Mouse (Mus musculus): ENCODE data around the gene 1700019N19Rik.

1700019N19Rik gene

GRCm38 (mm10) chr19:58808864-58809263, 14.6 kb upstream of the 1700019N19Rik start:
- no peak for DNase-seq (ENCODE audit: low spot score in 2 of 2)

DNA sequence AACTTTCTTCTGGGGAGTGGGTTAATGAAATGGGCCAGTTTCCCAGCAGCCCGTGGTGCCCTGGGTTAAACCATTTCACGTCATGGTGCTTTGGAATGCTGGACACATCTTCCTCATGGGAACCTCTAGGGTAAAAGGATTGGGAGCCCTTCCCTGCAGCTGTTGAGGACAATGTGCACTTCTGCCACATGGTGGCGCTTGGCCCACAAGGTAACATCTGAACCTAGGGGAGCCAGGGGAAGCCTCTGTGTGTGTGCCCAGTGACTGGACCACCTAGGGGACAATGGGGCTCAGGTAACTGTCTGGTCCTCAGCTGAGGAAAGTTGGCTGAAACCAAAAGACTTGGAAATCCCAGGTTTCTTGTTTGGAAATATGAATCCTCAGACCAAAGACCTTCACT, 12.1 kb upstream of the 1700019N19Rik start:
- DNase-seq (ENCODE audit: low spot score in 2 of 2): peak in 1 of 2 experiments; percentile 68

GRCm38 (mm10) chr19:58805191-58805779, 11.0 kb upstream of the 1700019N19Rik start:
- DNase-seq (ENCODE audit: low spot score in 2 of 2): no peak

DNA sequence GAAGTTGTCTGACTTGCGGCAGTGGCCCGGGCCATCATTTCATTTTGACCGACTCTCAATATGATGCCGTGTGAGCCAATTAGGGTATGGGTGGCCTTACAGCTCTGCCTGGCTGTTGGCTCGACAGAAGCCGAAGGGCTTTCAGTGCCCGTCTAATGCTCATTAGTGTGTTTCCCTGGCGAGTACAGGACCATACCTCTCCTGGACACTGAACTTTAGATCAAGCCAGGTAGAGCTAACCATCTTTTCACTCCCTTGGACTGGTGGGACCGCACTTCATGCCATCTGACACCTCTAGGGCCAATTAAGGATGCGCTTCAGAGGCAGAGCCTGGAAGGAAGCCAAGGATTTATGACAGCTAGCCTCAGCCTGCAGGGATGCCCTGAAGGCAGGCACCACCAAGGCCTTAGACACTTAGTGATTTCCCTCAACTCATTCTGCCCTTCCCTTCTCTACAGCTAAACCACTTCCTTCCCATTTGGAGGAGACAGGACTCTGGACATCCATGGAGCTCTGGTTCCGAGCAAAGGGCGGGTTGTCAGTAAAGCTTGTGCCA, 931 bp upstream of the 1700019N19Rik start:
- no peak for DNase-seq (ENCODE audit: low spot score in 2 of 2)

DNA sequence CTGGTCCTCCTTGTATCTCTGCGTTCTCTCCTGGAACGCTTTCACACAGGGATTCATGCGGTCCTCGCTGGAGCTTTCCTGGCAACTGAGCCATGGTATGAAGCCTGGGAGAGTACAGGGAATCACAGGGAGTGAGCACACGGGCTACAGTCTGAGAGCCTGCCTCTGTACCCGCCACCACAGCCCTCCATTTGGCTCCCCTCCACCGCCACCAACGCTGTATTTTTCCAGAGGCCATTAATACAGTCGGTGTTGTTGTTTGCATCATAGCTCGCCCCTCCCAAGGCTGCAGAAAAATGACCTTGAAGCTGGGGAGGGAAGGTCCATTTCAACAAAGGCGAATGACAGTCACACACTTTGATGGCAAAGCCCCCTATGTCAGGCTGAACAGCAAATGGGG, 5.1 kb downstream of the 1700019N19Rik start:
- DNase-seq (ENCODE audit: low spot score in 2 of 2): no peak

DNA sequence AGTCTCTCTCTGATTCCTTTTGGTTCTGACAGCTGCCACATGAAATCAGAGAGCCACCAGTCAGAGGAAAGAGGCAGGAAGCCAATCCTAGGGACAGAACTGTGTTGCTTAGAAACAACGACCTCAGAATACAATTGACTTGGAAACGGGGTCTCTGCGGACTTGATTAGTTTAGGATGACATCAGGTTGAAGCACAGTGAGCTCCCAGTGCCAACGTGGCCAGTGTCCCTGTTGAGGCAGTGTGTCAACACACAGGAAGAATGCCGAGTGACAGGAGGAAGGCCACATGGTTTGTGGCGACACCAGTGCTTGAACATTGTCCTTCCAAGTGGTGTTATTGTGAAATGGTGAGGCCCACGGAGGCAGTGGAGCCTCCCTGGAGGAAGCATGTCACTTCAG, 10.3 kb downstream of the 1700019N19Rik start:
- DNase-seq (ENCODE audit: low spot score in 2 of 2): no peak

GRCm38 (mm10) chr19:58781566-58781965, 12.7 kb downstream of the 1700019N19Rik start:
- DNase-seq (ENCODE audit: low spot score in 2 of 2): no peak

DNA sequence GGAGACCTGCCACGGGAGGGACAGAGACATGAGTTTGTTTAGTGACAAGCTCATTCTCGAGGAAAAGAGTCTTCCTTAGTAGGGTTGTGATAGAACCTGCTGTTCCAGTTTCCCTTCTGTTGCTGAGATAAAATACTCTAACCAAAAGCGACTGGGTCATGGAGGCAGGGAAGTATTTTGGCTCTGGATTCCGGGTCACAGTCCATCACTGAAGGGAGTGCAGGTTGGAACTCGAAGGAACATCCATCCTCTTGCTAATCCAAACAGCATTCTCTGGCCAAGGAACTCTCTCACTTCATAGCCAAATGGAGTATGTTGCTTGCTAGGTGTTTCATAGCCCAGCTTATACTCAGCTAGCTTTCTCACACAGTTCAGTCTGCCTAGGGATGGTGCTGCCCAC, 17.8 kb downstream of the 1700019N19Rik start:
- DNase-seq (ENCODE audit: low spot score in 2 of 2): no peak

GRCm38 (mm10) chr19:58767329-58767728, 26.9 kb downstream of the 1700019N19Rik start:
- no peak for DNase-seq (ENCODE audit: low spot score in 2 of 2)

- DNase-seq (ENCODE audit: low spot score in 2 of 2): peak; percentile 27 to 34
Observed at GRCm38 (mm10) chr19:58762848-58763541, 31.3 kb downstream of the 1700019N19Rik start.

DNA sequence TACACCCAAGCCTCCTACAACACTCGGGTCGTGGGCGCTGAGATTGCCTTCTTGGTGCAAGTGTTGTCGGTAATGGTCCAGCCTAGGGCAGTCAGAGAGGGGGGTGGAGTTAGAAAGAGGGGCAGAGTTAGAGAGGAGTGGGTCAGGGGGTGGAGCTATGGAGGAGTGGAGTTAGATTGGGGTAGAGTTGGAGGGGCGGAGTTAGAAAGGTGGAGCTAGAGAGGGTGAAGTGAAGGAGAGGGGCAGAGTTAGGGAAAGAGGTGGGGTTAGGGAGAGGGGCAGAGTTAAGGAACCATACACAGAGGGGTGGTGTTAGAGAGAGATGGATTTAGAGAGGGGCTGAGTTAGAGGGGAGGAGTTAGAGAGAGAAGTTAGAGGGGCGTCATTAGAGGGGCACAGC, 31.9 kb downstream of the 1700019N19Rik start:
- no peak for DNase-seq (ENCODE audit: low spot score in 2 of 2)

DNA sequence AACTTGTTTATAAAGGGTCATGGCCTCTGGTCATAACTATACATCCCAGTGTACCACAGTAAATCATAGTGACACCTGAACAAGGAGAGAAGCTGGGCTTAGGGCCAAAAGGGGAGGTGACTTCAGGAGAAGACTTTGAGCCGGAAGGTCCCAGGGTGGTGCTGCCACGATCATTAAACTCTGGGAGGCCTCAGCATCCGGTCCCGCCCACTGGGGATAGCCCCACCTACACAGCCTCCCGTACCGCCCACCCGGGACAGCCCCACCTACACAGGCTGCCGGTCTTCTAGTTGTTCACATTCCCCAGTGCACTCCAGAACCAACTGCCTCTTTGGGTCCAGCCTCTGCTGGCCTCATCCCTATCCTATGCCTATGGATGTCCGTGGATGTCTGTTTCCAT, 34.8 kb downstream of the 1700019N19Rik start, which contains the start of gene Pnliprp2:
TSS of gene Pnliprp2 (plus strand) at position 297 of the 400 bp plus-strand sequence.
- DNase-seq (ENCODE audit: low spot score in 2 of 2): no peak

DNA sequence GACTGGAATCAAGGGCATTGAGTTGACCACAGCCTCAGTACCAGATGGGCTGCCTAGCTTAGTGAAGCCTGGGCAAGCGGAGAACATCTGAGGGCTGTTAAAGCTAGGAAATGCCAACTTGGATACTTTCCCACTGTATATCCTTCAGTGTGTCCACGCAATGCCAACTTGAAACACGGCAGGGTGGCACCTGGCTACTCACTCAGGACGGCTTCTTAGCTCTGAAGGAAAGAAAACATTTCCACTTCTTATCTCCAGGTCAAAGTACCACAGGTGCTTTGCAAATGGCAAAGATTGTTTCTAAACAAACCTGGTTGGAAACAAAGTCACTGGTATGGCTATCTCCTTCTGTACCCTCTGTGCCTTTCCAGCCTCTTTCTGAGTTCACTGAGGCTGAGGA, 35.4 kb downstream of the 1700019N19Rik start:
- no peak for DNase-seq (ENCODE audit: low spot score in 2 of 2)

GRCm38 (mm10) chr19:58751504-58751903, 42.8 kb downstream of the 1700019N19Rik start:
- no peak for DNase-seq (ENCODE audit: low spot score in 2 of 2)

GRCm38 (mm10) chr19:58750822-58751221, 43.4 kb downstream of the 1700019N19Rik start:
- DNase-seq (ENCODE audit: low spot score in 2 of 2): no peak

DNA sequence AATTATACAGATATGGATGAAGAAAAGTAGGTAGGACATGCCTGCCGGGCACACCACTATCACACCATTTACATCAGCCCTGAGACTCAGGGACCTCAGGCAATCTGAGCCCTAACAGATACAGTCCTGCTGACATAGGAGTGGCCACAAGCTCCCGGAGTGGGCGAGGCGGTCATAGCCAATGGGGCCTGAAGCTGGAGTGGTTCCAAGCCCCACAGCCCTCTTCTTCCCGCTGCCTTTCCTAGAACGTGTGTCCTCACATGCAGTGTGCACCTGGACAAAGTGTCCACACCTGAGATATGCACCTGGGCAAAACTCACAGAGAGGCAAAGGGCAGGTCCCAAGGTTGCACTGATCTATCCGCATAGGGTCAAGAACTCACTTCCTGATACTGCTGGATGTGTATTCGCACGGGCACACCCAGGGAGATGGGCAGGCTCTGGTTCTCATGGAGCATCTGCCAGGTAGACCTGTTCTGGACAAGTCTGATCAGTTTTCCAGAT, 46.7 kb downstream of the 1700019N19Rik start:
- no peak for DNase-seq (ENCODE audit: low spot score in 2 of 2)

GRCm38 (mm10) chr19:58743736-58744135, 50.5 kb downstream of the 1700019N19Rik start:
- DNase-seq (ENCODE audit: low spot score in 2 of 2): no peak

GRCm38 (mm10) chr19:58742711-58743110, 51.5 kb downstream of the 1700019N19Rik start:
- no peak for DNase-seq (ENCODE audit: low spot score in 2 of 2)

DNA sequence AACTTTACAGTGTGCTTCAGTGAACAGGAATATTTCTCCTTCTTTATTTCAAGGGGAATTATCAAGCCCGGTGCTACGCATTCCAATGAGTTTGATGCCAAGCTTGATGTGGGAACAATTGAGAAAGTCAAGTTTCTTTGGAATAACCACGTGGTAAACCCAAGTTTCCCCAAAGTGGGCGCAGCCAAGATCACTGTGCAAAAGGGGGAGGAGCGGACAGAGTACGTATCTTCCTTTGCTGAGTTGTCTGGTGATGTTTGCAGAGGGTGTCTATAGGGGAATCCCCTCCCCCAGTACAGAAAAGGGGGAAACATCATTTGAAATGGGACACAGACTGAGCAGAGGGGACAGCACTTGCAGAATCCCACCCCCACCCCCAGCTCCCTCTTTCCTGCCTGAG, 53.2 kb downstream of the 1700019N19Rik start:
- no peak for DNase-seq (ENCODE audit: low spot score in 2 of 2)

DNA sequence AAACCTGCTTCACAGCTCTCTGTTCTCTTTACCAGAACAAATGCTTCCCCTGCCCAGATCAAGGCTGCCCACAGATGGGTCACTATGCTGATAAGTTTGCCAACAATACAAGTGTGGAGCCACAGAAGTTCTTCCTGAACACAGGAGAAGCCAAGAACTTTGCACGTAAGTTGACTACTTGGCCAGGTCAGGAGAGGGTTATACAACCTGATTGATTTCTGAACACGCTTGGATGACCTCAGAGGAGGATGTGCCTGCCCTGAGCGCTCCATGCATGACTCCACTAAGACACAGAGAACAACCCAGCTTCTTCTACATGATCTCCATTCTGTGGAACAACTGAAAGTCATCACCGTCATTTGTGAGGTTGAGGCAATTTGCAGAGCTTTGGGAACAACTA, 56.1 kb downstream of the 1700019N19Rik start:
- no peak for DNase-seq (ENCODE audit: low spot score in 2 of 2)
